Mouse (Mus musculus) macrophage (primary cell): Measurements from ENCODE around the gene Dnah2. TPM values are rescaled to one million over a fixed set of nuclear protein-coding genes. Genes with fewer than 3 reads are reported as not detected.

Experiments
- H3K27ac ChIP-seq: fragments of 350-480 bp; formaldehyde crosslinking; 2 replicates; pipeline ENCODE4 v1.9.0; 2021
- H3K36me3 ChIP-seq: fragments of 350-480 bp; formaldehyde crosslinking; 2 replicates; pipeline ENCODE4 v1.9.0; 2021; ENCODE audit errors: inconsistent target
- H3K4me3 ChIP-seq: fragments of 350-480 bp; formaldehyde crosslinking; 2 replicates; pipeline ENCODE4 v1.9.0; 2021; ENCODE audit errors: inconsistent target
- H3K79me2 ChIP-seq: fragments of 350-480 bp; formaldehyde crosslinking; 2 replicates; pipeline ENCODE4 v1.9.0; 2021; ENCODE audit errors: inconsistent target
- WGBS: methylation state at CpG from one replicate; pipeline ENCODE4 v1.1.7; 2026; ENCODE audit warnings: inconsistent platforms; ENCODE audit not compliant: missing documents; 5-methylcytosine and 5-hydroxymethylcytosine counted together
- polyA plus RNA-seq: library from polyadenylated mRNA; stranded (reverse); fragments of 250-400 nt; gene quantifications from 3 replicates; pipeline ENCODE4 v1.2.4, GENCODE M21; 2018; ENCODE audit warnings: inconsistent platforms

Dnah2 gene
- polyA plus RNA-seq, 1 experiment from 2014 or later, result 3.0 TPM

GRCm38 (mm10) chr11:69437291-69437690 lies 111.6 kb downstream of the Dnah2 start:
- no peak overlapping the region for H3K4me3 ChIP-seq
- H3K36me3 ChIP-seq, result no peaks in the 10 kb centered on the region
- 82% methylated on average over 3 of the region's 3 CpGs for WGBS
- no peaks in the 10 kb centered on the region for H3K79me2 ChIP-seq
- no peak overlapping the region for H3K27ac ChIP-seq

GRCm38 (mm10) chr11:69433189-69433588 lies 115.7 kb downstream of the Dnah2 start:
- Histone ChIP-seq H3K27ac (no peak overlapping the region), H3K79me2 (no peaks in the 10 kb centered on the region), H3K36me3 (no peaks in the 10 kb centered on the region), H3K4me3 (no peak overlapping the region)
- WGBS, result 88% methylated on average over 6 of the region's 6 CpGs

GRCm38 (mm10) chr11:69432640-69432982 lies 116.3 kb downstream of the Dnah2 start:
- 79% methylated on average over 11 of the region's 11 CpGs for WGBS
- Histone ChIP-seq H3K36me3 (no peaks in the 10 kb centered on the region), H3K27ac (no peak overlapping the region), H3K4me3 (no peak overlapping the region), H3K79me2 (no peaks in the 10 kb centered on the region)

GRCm38 (mm10) chr11:69431829-69432639 lies 116.9 kb downstream of the Dnah2 start:
- H3K36me3 ChIP-seq, result no peaks in the 10 kb centered on the region
- H3K4me3 ChIP-seq, result no peak overlapping the region
- no peaks in the 10 kb centered on the region for H3K79me2 ChIP-seq
- WGBS, result 24% methylated on average over 9 of the region's 11 CpGs
- H3K27ac ChIP-seq, result no peak overlapping the region

GRCm38 (mm10) chr11:69430631-69431030 lies 118.3 kb downstream of the Dnah2 start:
- Histone ChIP-seq H3K4me3 (no peak overlapping the region), H3K36me3 (no peaks in the 10 kb centered on the region), H3K27ac (no peak overlapping the region), H3K79me2 (no peaks in the 10 kb centered on the region)
- WGBS, result 94% methylated on average over 13 of the region's 15 CpGs

- H3K4me3 ChIP-seq, result no peak overlapping the region
- 7% methylated on average over 2 of the region's 2 CpGs for WGBS
- H3K79me2 ChIP-seq, result no peaks in the 10 kb centered on the region
- H3K27ac ChIP-seq, result 0 out of 2 replicates have a peak overlapping the region, but pooled peaks have one; percentile 27
- no peaks in the 10 kb centered on the region for H3K36me3 ChIP-seq
Observed at GRCm38 (mm10) chr11:69429313-69429712, 119.6 kb downstream of the Dnah2 start.

GRCm38 (mm10) chr11:69428751-69429150 lies 120.2 kb downstream of the Dnah2 start:
- Histone ChIP-seq H3K36me3 (no peaks in the 10 kb centered on the region), H3K79me2 (no peaks in the 10 kb centered on the region), H3K27ac (no peak overlapping the region), H3K4me3 (no peak overlapping the region)
- WGBS, result 37% methylated on average over 4 of the region's 4 CpGs

GRCm38 (mm10) chr11:69426246-69426645 lies 122.7 kb downstream of the Dnah2 start:
- Histone ChIP-seq H3K79me2 (no peaks in the 10 kb centered on the region), H3K36me3 (no peaks in the 10 kb centered on the region), H3K27ac (no peak overlapping the region), H3K4me3 (no peak overlapping the region)
- 100% methylated on average over 2 of the region's 2 CpGs for WGBS

GRCm38 (mm10) chr11:69423885-69424284 lies 125.0 kb downstream of the Dnah2 start:
- 42% methylated on average over 6 of the region's 6 CpGs for WGBS
- Histone ChIP-seq H3K27ac (peak overlapping the region; percentile 39), H3K36me3 (no peaks in the 10 kb centered on the region), H3K79me2 (no peaks in the 10 kb centered on the region), H3K4me3 (no peak overlapping the region)

GRCm38 (mm10) chr11:69422842-69423241 lies 126.1 kb downstream of the Dnah2 start:
- WGBS, result 90% methylated on average over 10 of the region's 10 CpGs
- H3K36me3 ChIP-seq, result no peaks in the 10 kb centered on the region
- H3K4me3 ChIP-seq, result no peak overlapping the region
- no peak overlapping the region for H3K27ac ChIP-seq
- no peaks in the 10 kb centered on the region for H3K79me2 ChIP-seq

GRCm38 (mm10) chr11:69421131-69421977 lies 127.6 kb downstream of the Dnah2 start:
- no peak overlapping the region for H3K4me3 ChIP-seq
- H3K79me2 ChIP-seq, result no peaks in the 10 kb centered on the region
- no peaks in the 10 kb centered on the region for H3K36me3 ChIP-seq
- WGBS, result 61% methylated on average over 25 of the region's 25 CpGs
- H3K27ac ChIP-seq, result no peak overlapping the region

- H3K4me3 ChIP-seq, result no peak overlapping the region
- WGBS, result 51% methylated on average over 10 of the region's 10 CpGs
- no peaks in the 10 kb centered on the region for H3K36me3 ChIP-seq
- no peak overlapping the region for H3K27ac ChIP-seq
- no peaks in the 10 kb centered on the region for H3K79me2 ChIP-seq
Observed at GRCm38 (mm10) chr11:69420554-69421000, 128.3 kb downstream of the Dnah2 start.

GRCm38 (mm10) chr11:69419813-69420553 lies 128.9 kb downstream of the Dnah2 start:
- no peaks in the 10 kb centered on the region for H3K79me2 ChIP-seq
- WGBS, result 4% methylated on average over 18 of the region's 31 CpGs
- H3K4me3 ChIP-seq, result peak overlapping the region; percentile 34
- no peaks in the 10 kb centered on the region for H3K36me3 ChIP-seq
- peak overlapping the region; percentile 80 for H3K27ac ChIP-seq

GRCm38 (mm10) chr11:69419443-69419812 lies 129.5 kb downstream of the Dnah2 start:
- WGBS, result 1% methylated on average over 18 of the region's 19 CpGs
- Histone ChIP-seq H3K79me2 (no peaks in the 10 kb centered on the region), H3K4me3 (peak overlapping the region; percentile 34), H3K36me3 (no peaks in the 10 kb centered on the region), H3K27ac (peak overlapping the region; percentile 80)
